Mouse (Mus musculus): ENCODE results near the gene Ss18l2.

DNA sequence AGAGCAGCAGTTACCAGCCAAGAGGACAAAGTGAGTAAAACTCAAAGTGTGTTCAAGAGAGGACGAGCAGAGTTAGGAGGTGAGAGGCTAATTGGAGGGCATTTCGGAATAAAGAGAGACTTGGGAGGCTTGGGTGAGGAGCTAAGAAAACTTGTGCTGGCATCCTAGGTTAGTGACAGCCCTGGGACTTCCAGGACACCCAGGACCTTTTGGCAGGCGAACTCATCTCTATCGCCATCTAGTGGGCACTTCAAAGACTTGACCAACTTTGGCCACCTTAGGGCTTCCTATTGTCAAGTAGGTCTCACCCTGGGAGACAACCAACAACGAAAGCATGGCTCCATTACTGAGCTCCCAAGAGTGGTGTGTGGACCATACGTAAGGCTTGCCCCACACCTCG is 38.8 kb upstream of the Ss18l2 start:
- TF ChIP-seq GATA1 (IDR thresholded peaks at IDR 0.05; ENCODE audit: low read length) = no peak
- TF ChIP-seq TAL1 (IDR thresholded peaks at IDR 0.05; ENCODE audit: low read length) = no peak
